Mouse (Mus musculus) liver, adult (tissue): ENCODE measurements at regions not wholly inside any gene's neighbourhood (a gene's known extent, or its start where the extent isn't known, plus 50 kb on each side); places are given as distances from the start of the nearest gene placed in this dataset.

Source experiments
- GATA4 ChIP-seq: IDR thresholded peaks from 2 replicates; pipeline ENCODE4 v1.6.1; 2014; ENCODE audit warnings: mild to moderate bottlenecking, low read length; ENCODE audit not compliant: insufficient replicate concordance

GRCm38 (mm10) chr1:77246047-77246446, 268.8 kb downstream of the Epha4 start:
- no peak for TF ChIP-seq GATA4

DNA sequence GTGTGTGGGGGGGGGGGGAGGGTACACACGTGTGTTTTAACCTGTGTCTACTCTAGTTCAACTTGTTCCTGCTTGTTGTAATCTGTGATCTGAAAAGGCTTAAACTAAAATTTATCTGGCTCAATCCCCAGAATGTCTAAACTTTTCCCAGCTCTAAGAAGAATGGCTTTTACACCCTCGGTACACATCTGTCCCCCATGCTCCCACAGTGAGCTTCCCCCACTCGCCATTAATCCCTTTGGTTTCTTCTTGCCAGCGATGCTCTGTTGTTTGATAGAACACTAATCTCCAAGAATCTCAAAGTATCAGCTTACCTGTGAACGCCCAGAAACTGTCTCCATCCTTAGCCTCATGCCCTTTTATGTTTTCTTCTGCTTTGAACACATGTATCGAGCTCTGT, 260.6 kb downstream of the Epha4 start:
- TF ChIP-seq GATA4 = no peak

DNA sequence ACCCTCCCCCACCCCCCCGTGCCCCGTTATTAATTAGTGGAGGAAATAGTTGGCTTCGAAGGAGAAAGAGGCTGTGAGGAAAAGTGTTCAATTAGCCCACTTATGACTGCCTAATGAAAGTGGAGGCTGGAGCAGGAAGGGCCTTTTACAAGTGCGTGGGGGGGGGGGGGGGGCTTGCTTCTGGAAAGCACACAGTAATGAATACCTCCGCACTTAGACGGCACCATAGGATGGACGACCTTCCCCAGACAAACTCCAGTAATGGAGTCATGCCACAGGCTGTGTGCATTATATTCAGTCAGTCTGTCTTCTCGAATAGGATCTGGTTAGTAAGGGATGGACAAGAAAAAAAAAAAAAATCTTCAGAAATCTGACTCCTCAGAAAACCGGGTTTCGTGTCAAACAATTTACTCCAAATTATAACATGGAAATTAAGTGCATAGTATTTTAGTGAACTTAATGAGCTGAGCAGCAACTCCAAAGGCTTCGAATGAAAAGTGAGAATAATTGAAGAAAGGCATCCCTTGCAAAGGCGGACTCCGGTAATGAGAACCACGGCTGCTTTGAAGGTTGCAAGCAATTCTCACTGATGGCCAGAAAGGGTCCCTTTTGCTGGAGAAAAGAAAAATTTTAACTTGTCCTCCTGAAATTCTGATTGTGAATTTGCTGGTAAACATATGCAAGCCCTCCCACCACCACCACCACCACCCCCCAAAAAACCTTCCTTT, 258.6 kb downstream of the Epha4 start:
- TF ChIP-seq GATA4 = no peak

DNA sequence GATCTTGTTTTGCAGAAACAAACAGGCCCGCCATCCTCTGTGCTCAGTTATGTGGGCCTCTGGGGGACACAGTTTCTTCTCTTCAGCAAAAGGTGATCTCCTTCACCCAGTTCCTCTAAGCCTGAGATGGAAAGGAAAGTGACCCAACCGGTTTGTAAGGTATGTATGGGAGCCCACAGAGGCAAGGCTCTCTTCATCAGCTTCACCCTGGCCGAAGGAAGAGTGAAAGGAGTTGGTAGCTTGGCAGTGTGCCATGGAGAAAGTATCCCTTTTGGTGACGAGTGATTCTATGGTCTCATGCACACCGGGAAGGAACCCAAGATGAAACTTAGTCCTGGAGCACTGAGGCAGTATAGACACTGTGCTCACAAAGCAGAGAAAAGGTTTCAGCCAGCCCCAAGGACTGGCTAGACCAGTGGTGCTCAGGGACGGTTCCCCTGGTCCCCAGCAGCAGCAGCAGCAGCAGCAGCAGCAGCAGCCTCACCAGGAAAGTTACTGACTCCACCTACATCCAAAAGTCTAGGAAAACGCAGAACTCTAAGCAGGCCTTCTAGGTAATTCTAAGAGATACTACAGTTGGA, 256.1 kb downstream of the Epha4 start:
- TF ChIP-seq GATA4 = no peak

DNA sequence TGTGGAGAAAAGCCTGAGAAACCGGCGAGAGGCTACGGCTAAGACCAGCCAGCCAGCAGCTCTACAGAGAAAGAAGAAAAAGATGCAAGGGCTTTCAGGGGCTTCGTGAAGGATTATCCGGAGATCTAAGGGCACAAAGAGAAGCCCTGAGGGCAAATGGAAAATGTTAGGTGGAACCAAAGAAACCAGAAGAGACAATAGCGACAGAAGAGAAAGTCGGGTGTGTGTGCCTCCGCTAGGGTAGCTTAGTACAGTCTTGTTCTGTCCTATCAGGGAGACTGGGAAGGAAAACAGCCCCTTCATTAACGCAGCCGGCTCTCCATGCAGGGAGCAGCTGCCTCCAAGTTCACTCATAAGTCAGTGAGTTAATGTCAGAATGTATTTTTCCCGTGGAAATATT, 255.1 kb downstream of the Epha4 start:
- TF ChIP-seq GATA4 = no peak

- TF ChIP-seq GATA4 = no peak
These were observed 253.2 kb downstream of the Epha4 start for GRCm38 (mm10) chr1:77261678-77262077.

DNA sequence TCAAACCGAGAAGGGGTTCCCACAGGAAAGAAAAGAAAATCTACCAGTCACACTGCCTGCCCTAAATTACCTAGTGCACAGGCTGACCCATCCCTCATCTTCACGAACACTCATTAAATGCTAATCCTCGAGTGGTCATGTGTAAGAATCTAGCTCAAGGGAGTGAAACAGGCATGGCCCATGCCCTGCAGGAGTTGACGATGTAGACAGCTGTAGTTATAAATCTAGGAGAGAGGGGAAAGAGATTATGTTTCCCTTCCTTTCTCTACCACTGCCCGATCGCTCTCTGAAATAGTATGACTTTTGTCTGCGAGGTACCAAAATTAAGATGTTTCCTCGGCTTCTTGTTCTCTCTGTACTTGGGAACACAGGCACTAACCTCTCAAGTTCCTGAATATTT, 249.2 kb downstream of the Epha4 start:
- TF ChIP-seq GATA4 = no peak

DNA sequence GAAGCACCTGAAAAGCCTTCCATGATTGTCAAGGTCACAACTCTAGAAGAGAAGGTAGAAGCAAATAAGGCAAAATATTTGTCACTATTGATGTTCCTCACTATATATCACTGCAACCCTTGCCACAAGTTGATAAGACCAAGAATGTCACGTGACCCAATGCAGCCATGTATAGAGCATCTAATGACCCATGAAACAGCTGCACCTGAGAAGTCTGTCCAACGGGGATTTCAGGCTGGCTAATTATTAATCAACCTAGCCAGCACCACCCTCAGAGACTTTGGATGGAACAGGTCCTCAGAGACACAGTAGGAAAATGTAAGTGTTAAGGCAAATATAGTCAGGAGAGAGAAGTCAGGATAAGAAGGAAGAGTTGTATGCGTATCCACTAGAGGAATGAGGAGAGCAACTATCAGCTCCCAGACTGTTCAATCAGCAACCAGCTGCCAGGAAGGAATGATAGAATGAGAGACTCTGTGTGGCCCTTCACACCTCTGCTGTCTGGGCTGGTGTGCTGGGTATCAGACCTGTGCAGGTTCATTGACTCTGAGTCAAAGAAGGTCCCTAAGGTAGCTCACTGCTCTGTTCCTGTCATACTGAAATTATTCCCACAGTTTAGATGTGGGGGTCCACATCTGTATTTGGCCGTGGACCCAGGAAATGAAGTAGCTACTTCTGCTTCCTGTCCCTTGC, 247.4 kb downstream of the Epha4 start:
- TF ChIP-seq GATA4 = no peak

DNA sequence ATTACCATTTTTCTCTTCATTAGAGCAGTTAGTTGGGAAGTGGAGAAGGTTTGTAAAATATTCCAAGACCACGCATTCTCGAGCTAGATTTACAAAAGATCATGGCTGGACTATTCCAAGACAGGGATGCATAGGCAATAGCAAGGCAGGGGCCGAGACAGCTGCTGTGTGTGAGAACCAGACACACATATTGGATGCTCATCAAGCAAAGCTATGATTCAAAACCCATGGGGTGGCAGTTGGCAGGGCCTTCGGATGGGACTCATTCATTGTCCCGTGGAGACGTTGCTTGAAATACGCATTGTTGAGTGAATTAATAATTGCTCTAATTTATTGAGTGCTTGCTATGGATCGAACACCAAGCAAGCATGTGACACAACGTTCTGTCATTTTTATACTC, 239.6 kb downstream of the Epha4 start:
- no peak for TF ChIP-seq GATA4

- TF ChIP-seq GATA4 = no peak
These were observed 235.3 kb downstream of the Epha4 start for GRCm38 (mm10) chr1:77279566-77279965.

DNA sequence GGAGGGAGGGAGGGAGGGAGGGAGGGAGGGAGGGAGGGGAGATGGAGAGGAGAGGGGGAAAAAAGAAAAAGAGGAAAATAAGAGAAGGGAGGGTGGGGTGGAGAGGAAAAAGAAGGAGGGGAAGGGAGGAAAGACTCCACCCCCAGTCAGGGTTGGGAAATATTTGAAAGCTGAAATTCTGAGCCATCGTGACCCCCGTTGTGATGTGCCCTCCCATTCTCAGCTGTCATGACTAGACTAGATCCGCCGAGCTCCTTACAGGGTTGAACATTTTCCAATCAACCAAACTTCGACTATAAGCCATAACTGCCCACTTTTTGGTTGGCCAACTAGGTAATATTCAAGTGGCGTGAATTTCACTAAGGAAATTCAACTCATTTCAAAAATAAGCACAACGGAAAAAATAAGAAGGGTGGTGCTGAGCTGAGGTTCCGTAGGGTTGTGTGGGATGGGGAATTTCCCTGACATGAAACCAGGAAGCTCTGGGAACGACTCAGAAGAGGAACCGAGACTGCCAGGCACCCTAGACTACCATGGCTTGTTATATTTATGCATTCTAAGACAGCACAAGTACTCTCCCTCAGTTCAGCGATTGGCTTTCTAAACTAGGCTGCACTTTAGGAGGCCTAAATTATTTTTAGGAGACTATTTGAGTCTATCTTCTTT, 234.4 kb downstream of the Epha4 start:
- TF ChIP-seq GATA4 = no peak

DNA sequence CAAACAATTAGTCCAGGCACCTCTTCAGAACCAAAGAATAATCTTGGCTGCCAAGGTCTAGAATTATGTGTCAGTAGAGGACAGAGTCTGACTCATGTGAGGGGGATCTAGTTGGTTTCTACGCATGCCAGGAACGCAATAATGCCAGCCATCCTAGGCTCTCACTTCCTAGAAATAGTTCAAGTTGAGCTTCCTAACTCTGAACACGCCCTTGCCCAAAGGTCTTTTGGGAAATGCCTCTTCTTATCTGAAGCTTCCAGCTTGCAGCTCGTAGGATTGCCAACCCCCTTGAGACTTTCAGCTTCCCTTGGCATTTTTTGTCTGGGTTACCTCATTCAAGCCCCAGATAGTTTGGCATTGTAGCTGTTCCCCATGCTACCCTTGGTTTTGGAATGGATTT, 233.1 kb downstream of the Epha4 start:
- TF ChIP-seq GATA4 = no peak

DNA sequence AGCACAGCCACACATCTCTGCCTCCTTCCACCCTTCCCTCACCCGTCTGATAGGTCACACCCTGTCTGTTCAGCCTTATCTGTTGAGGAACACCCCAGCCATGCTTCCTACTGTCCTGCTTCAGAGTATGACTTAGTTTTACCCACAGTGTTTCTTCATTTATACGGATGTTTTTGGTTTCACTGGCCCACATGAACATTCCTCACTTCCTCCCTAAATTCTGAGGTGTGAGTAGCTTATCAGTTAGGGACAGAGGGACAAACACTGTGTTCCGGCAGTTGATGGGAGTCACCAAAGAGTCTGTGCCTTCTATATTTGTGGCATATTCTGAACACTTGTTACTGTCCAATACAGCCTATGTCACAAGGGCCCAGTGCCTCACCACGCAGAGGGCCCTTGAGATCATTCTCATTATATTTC, 216.2 kb downstream of the Epha4 start:
- TF ChIP-seq GATA4 = no peak

- TF ChIP-seq GATA4 = no peak
These were observed 214.1 kb downstream of the Epha4 start for GRCm38 (mm10) chr1:77300806-77301205.

DNA sequence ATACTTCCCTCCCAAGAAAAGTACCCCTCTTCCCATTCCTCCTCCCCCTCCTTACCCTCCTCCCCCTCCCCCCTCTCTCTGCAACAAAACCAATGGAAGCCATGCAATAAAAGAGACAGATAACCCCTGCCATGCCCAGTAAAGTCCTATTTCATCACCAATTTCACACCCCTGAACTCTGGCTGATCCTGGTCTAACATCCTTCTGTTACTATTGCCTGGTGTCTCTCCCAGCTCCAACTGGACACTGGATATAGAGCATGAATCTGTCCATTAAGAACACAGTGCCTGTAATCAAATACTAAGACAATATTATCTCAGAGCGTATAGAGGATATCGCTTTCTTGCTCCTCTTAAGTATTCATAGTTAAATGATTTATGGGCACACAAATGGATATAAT, 210.1 kb downstream of the Epha4 start:
- no peak for TF ChIP-seq GATA4

DNA sequence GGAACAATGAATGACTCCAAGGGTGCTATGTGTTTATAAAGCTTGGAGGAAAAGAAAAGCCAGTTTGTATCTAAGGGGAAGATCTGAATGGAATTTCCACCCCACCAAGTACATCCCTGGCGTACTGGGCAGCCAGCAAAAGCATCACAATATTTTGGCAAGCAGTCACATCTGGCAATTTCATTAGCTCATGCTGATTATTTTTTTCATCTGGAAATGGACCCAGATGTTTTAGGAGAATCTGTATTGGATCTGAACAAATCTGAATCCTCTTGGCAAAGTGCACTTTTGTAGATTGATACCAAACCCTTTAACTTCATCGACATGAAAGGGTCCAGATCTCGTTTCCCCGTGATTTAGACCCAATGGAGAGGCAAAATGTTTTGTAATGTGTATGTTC, 207.1 kb downstream of the Epha4 start:
- no peak for TF ChIP-seq GATA4

GRCm38 (mm10) chr1:77313119-77313518, 201.8 kb downstream of the Epha4 start:
- TF ChIP-seq GATA4 = no peak

GRCm38 (mm10) chr1:77315347-77315746, 199.5 kb downstream of the Epha4 start:
- TF ChIP-seq GATA4 = no peak
